Mouse (Mus musculus): ENCODE results near the gene D630003M21Rik.

- TF ChIP-seq POLR2A (IDR thresholded peaks at IDR 0.05; ENCODE audit: low read depth, low read length): no peak
- TF ChIP-seq CTCF (IDR thresholded peaks at IDR 0.05; ENCODE audit: extremely low read depth, insufficient read length, insufficient replicate concordance, low read depth, low read length): no peak
Measured at GRCm38 (mm10) chr2:158275811-158276210, 46.8 kb upstream of the D630003M21Rik start.

All from small intestine, adult 2 months (tissue).